Mouse (Mus musculus) stomach, postnatal 0 days (tissue): ENCODE measurements around the gene Klhl12. TPM values are rescaled to one million over a fixed set of nuclear protein-coding genes. Genes with fewer than 3 reads are reported as not detected.

ENCODE experiments used
- ATAC-seq: fragments of 200-750 bp; cut with Nextera tagmentation; 2 replicates; pipeline ENCODE4 v1.8.0; 2017; ENCODE audit not compliant: low FRiP score, low TSS enrichment
- DNase-seq: peaks from one replicate; pipeline ENCODE4 v3.0.0-alpha.2; 2016; ENCODE audit warnings: low spot score
- H3K27ac ChIP-seq: fragments of 300-500 bp; sonication (generic); replicated peaks from 2 replicates; pipeline ENCODE4 v1.5.1; 2014; ENCODE audit warnings: mild to moderate bottlenecking, control low read depth
- H3K27me3 ChIP-seq: fragments of 300-500 bp; sonication (generic); 2 replicates; pipeline ENCODE4 v1.6.1; 2014; ENCODE audit warnings: low read length; ENCODE audit not compliant: control insufficient read depth, insufficient read depth
- H3K36me3 ChIP-seq: fragments of 300-500 bp; sonication (generic); 2 replicates; pipeline ENCODE4 v1.6.1; 2014; ENCODE audit warnings: low read length, mixed read lengths; ENCODE audit not compliant: control insufficient read depth, insufficient read depth
- H3K4me1 ChIP-seq: fragments of 300-500 bp; sonication (generic); replicated peaks from 2 replicates; pipeline ENCODE4 v1.6.1; 2014; ENCODE audit warnings: antibody characterized with exemption; ENCODE audit not compliant: control insufficient read depth, insufficient read depth
- H3K4me2 ChIP-seq: fragments of 300-500 bp; sonication (generic); replicated peaks from 2 replicates; pipeline ENCODE4 v1.6.1; 2014; ENCODE audit warnings: low read depth, mild to moderate bottlenecking, control low read depth, moderate library complexity
- H3K4me3 ChIP-seq: fragments of 300-500 bp; sonication (generic); 2 replicates; pipeline ENCODE4 v1.5.1; 2014; ENCODE audit warnings: low read depth, low read length, control low read depth
- H3K9ac ChIP-seq: fragments of 300-500 bp; sonication (generic); 2 replicates; pipeline ENCODE4 v1.6.1; 2014; ENCODE audit warnings: mild to moderate bottlenecking, low read length, control low read depth, mixed read lengths
- H3K9me3 ChIP-seq: fragments of 300-500 bp; sonication (generic); 2 replicates; pipeline ENCODE4 v1.6.1; 2016; ENCODE audit warnings: low read length; ENCODE audit not compliant: control insufficient read depth
- CTCF ChIP-seq: IDR thresholded peaks from 2 replicates; pipeline ENCODE4 v1.5.1; 2016; ENCODE audit warnings: antibody characterized with exemption, low read depth, mild to moderate bottlenecking, moderate library complexity
- EP300 ChIP-seq: optimal IDR thresholded peaks from 2 replicates; pipeline ENCODE3; 2016; ENCODE audit warnings: antibody characterized with exemption
- WGBS: fragments of 180-500 bp; shearing (Covaris S2); extraction: QIAGEN DNeasy Blood & Tissue Kit; methylation state at CpG from one replicate; pipeline ENCODE4 v1.1.7; 2014; 5-methylcytosine and 5-hydroxymethylcytosine counted together
- polyA plus RNA-seq: library from polyadenylated mRNA; unstranded; fragments of >200 nt; fragmentation: Nextera tagmentation; extraction: Ambion mirVana; gene quantifications from 2 replicates; pipeline ENCODE4 v1.2.1, GENCODE M21; 2015

Gene Klhl12
- polyA plus RNA-seq, 1 experiment from 2014 or later: 10.0 TPM

DNA sequence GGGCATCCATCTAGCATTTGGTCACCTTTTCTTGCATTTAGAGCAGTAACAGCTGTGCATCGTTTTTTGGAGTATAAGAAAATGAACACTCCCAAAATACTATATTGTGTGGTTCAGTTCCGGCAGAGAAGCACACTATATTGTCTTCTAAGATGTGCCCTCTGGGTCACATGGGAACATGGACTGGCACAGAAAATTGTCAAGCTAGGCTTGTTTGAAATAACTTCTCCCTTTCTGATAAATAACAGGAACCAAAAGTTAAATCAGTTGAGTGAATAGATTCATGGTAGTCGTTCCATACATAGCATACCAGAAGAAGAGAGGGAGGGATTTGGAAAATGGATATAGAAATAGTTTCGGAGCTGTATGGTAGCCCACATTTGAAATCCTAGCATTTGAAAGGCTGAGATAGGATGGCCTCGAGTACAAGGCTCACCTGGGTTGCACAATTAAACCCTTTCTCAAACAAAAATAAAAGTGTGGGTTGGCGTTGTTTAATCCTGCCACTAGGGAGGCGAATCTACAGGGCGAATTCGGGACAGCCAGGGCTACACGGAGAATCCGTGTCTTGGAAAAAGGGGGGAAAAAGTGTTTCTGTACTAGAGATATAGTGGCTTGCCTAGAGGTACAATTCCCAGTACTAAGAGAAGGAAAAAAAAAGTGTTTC is 40.7 kb upstream of the Klhl12 start:
- WGBS: 9% methylated on average over 11 of the region's 11 CpGs
- Histone ChIP-seq H3K4me3 (peak overlapping the region; percentile 92), H3K36me3 (0 out of 2 replicates have a peak, but pooled peaks cover 5% of the 10 kb centered on the region), H3K4me2 (peak overlapping the region; percentile 65), H3K27me3 (no peaks in the 10 kb centered on the region), H3K4me1 (peaks cover 9% of the 10 kb centered on the region), H3K9me3 (no peaks in the 10 kb centered on the region), H3K27ac (peak overlapping the region; percentile 97), H3K9ac (peak overlapping the region; percentile 95)
- DNase-seq: no peak
- peak; percentile 43 for ATAC-seq
- TF ChIP-seq EP300: no peak
- TF ChIP-seq CTCF: peak; percentile 63

DNA sequence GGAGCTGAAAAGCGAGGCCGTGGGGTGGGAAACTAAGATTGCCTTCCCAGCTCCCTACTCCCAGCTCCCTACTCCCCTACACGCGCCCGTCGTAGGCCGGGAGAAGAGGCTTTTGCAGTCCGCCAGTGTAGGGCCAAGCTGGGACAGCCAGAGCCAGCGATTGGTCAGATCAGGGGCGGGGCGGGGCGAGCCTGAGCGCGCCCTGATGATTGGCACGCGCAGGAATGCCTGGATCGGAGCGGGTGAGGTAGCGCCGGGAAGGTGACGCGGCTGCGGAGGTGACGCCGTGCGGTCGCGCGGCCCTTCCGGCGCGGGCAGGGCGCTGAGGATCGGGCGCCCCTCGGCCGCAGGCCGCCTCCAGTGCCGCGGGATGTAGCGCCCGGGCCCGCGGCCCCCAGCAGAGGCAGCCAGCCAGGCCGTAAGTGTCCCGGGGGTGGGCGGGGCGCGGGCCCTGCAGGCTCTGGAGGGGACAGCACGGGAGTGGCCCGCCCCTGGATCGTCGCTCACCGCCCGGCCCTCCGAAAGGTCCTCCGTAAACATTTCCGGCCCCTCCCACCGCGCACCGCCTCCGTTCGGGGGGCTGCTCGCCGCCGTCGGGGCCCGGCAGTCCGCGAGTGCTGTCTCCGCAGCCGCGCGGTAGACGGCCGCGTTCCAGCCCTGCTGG is 40.0 kb upstream of the Klhl12 start, which contains the start of gene Adipor1:
Adipor1 (plus strand) TSS at position 211 of the 664 bp plus-strand sequence.
- H3K9ac ChIP-seq: peak within 1 kb of the TSS; percentile 95
- TF ChIP-seq CTCF: no peak; the same call in 1 of the 2 replicates
- peak; percentile 99 for DNase-seq
- 0 out of 2 replicates have a peak, but pooled peaks cover 4% of the 10 kb centered on the region for H3K36me3 ChIP-seq
- no peaks in the 10 kb centered on the region for H3K9me3 ChIP-seq
- ATAC-seq: peak; percentile 99
- H3K4me2 ChIP-seq: peak within 1 kb of the TSS; percentile 65
- under 1% methylated on average over 59 of the region's 77 CpGs for WGBS
- H3K27me3 ChIP-seq: no peaks in the 10 kb centered on the region
- peak within 1 kb of the TSS; percentile 92 for H3K4me3 ChIP-seq
- peaks cover 9% of the 10 kb centered on the region for H3K4me1 ChIP-seq
- H3K27ac ChIP-seq: peak within 1 kb of the TSS; percentile 97

DNA sequence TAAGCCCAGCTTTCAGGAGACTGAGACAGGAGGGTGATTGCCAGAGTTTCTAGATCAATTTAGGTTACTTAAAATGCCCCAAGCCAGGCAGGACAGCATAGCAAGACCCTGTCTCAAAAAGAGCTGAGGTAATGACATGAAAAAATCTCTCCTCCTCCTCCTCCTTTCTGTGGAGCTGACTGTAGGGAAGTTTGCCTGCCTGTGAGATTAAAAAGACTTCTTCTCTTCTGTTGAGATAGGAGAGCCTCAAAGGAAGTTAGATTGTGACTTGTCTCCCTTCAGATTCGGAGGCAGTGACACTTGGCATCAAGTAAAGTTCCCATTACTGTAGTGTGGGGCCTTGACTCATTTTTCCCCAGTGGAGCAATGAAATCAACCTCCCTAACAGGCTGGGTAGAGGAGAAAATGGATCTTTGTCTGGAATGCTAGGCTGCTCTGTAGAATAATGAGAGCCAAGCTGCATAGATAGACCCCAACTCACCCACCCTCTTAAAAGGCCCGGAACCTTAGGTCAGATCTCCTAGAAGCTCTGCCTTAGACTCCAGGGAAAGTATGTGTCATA is 36.8 kb upstream of the Klhl12 start:
- H3K9me3 ChIP-seq: no peaks in the 10 kb centered on the region
- peaks cover 3% of the 10 kb centered on the region; the same call in 1 of the 2 replicates for H3K36me3 ChIP-seq
- ATAC-seq (no peak), DNase-seq (no peak)
- TF ChIP-seq CTCF (no peak), EP300 (no peak)
- H3K27ac ChIP-seq: peak overlapping the region; percentile 13; the same call in 1 of the 2 replicates
- H3K9ac ChIP-seq: no peak overlapping the region
- 51% methylated on average over 2 of the region's 2 CpGs for WGBS
- peaks cover 9% of the 10 kb centered on the region for H3K4me1 ChIP-seq
- no peak overlapping the region for H3K4me3 ChIP-seq
- H3K4me2 ChIP-seq: no peak overlapping the region
- no peaks in the 10 kb centered on the region for H3K27me3 ChIP-seq

DNA sequence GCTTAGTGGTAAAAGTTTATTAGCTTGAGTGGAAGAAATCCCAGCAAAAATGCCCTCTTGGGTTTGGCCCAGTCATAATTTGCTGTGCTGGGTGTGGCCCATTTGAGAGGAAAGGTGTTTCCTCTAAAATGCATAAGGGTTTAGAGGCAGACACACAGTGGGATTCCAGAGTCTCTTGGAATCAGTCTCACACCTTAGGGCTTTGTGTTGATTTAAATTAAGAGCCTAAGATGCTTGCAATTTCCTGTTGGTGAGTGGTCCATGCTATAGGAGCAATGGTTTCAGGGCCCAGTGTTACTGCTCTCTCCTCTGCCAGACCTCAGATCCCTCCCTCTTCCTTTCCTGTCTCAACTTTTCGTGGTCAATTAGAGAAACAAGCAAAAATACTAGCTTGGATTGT is 36.2 kb upstream of the Klhl12 start:
- H3K36me3 ChIP-seq: peaks cover 9% of the 10 kb centered on the region; the same call in 1 of the 2 replicates
- H3K4me2 ChIP-seq: peak overlapping the region; percentile 15; the same call in 1 of the 2 replicates
- no peaks in the 10 kb centered on the region for H3K27me3 ChIP-seq
- TF ChIP-seq EP300 (no peak), CTCF (no peak)
- no peak for ATAC-seq
- 41% methylated on average over 1 of the region's 1 CpGs for WGBS
- no peak overlapping the region for H3K9ac ChIP-seq
- H3K9me3 ChIP-seq: no peaks in the 10 kb centered on the region
- H3K27ac ChIP-seq: peak overlapping the region; percentile 67
- peaks cover 8% of the 10 kb centered on the region for H3K4me1 ChIP-seq
- DNase-seq: no peak
- no peak overlapping the region for H3K4me3 ChIP-seq

DNA sequence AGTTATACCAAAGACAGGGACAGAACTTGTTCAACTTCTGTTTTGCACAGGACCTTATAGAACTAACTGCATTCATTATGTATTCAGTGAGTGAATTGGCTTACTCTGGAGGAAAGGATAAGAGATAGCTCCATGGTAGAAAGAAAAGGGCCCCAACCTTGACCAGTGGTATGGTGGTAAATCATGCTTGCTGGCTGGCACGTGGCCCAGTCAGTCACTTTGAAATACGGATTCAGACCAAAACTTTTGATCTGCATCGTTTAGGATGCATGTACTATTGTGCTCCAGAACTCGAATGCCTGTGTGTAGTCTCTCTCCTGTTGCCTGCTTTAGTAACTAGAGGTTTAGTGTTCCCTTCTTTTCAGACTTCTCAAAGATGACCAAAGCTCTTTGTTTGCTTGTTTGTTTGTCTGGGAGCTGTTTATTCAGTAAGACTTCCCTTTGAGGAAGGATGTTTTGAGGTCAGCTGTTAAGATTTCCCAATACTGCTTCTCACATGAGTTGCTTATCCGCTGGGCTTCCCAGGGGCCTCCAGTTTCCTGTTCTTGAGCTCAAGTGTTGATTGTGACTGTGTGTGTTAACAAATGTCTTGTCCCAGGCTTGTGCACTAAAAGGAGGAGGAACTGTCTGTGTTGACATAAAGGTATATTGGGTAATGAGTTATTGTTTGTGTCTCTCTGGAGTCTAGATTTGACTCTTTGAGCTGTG is 35.4 kb upstream of the Klhl12 start:
- 31% methylated on average over 5 of the region's 5 CpGs for WGBS
- H3K4me1 ChIP-seq: peaks cover 4% of the 10 kb centered on the region
- ATAC-seq (no peak), DNase-seq (no peak)
- peak overlapping the region; percentile 67 for H3K27ac ChIP-seq
- H3K9me3 ChIP-seq: no peaks in the 10 kb centered on the region
- no peaks in the 10 kb centered on the region for H3K27me3 ChIP-seq
- H3K36me3 ChIP-seq: peaks cover 16% of the 10 kb centered on the region
- H3K4me2 ChIP-seq: peak overlapping the region; percentile 15; the same call in 1 of the 2 replicates
- H3K4me3 ChIP-seq: no peak overlapping the region
- TF ChIP-seq CTCF (no peak), EP300 (no peak)
- no peak overlapping the region for H3K9ac ChIP-seq
